Mouse (Mus musculus) cerebellum, adult 2 months (tissue): ENCODE measurements around the gene Cpeb1. TPM values are rescaled to one million over a fixed set of nuclear protein-coding genes. Genes with fewer than 3 reads are reported as not detected.

Experiments
- DNase-seq, 2 experiments: peaks; one replicate each; pipeline ENCODE4 v3.0.0; 2021
- H3K27ac ChIP-seq: fragments of 200-500 bp; 2 replicates; pipeline ENCODE4 v1.5.1; 2012; ENCODE audit warnings: low read length, control low read depth, inconsistent platforms; ENCODE audit not compliant: insufficient read depth
- H3K27me3 ChIP-seq: fragments of 200-500 bp; 2 replicates; pipeline ENCODE4 v1.6.1; 2012; ENCODE audit warnings: inconsistent platforms, mild to moderate bottlenecking, low read length, moderate library complexity; ENCODE audit not compliant: control insufficient read depth, insufficient read depth
- H3K4me1 ChIP-seq: fragments of 200-500 bp; 2 replicates; pipeline ENCODE4 v1.6.1; 2011; ENCODE audit warnings: low read length; ENCODE audit not compliant: control insufficient read depth, insufficient read depth
- H3K4me3 ChIP-seq: fragments of 200-500 bp; replicated peaks from 2 replicates; pipeline ENCODE3; 2011; ENCODE audit warnings: mild to moderate bottlenecking, low read depth, low read length, control low read depth; ENCODE audit not compliant: insufficient read depth
- CTCF ChIP-seq: fragments of 200-500 bp; IDR thresholded peaks from 2 replicates; pipeline ENCODE4 v1.5.1; 2011; ENCODE audit warnings: low read depth, mild to moderate bottlenecking, control low read depth, low read length, moderate library complexity, borderline replicate concordance; ENCODE audit not compliant: insufficient read depth
- POLR2A ChIP-seq: fragments of 200-500 bp; IDR thresholded peaks from 2 replicates; pipeline ENCODE4 v1.6.1; 2011; ENCODE audit warnings: low read length, control low read depth, borderline replicate concordance; ENCODE audit not compliant: insufficient read depth
- WGBS: fragments of 180-500 bp; shearing (Covaris S2); methylation state at CpG from one replicate; pipeline ENCODE4 v1.1.7; 2018; 5-methylcytosine and 5-hydroxymethylcytosine counted together
- polyA plus RNA-seq: library from polyadenylated mRNA; depleted of rRNA; stranded (reverse); fragments of >200 nt; gene quantifications from 2 replicates; pipeline ENCODE4 v1.2.3, GENCODE M21; 2012

The Cpeb1 gene
- polyA plus RNA-seq, 1 experiment: 89.6 TPM

DNA sequence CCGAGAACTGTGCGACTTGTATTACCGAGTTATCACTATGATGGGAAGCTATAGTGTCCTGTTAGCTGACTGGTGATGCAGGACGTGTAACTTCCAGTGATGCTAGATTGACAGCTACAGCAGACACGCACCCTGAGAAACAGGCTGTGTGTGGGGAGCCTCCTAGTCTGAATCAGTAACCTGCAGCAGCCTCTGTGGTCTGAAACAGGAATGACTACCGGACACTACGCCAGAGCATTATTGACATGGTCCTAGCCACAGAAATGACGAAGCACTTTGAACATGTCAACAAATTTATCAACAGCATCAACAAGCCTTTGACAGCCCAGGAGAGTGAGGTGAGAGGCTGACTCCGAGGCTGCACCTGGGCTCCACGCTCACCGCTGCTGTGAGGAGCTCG lies 129.2 kb downstream of the Cpeb1 start:
- H3K4me3 ChIP-seq: no peak overlapping the region
- no peak for TF ChIP-seq POLR2A
- TF ChIP-seq CTCF: no peak
- no peak overlapping the region for H3K27ac ChIP-seq
- no peaks in the 10 kb centered on the region for H3K27me3 ChIP-seq
- DNase-seq: no peak
- 92% methylated on average over 12 of the region's 12 CpGs for WGBS
- 0 out of 2 replicates have a peak, but pooled peaks cover 3% of the 10 kb centered on the region for H3K4me1 ChIP-seq

DNA sequence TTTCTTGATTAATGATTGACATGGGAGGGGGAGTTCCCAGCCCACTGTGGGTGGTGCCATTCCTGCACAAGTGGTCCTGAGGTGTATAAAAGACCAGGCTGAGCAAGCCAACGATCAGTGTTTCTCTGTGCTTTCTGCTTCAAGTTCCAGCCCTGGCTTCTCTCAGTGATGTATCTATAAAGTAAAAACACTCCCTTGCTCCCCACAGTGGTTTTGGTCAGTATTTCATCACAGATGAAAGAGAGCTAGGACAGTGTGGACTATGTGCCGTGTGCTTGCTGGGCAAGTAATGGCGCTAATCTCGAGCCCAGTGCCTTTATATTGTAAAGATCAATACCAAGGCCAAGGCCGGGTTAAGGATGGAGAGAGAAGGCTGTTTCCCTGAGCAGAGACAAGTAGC lies 133.5 kb downstream of the Cpeb1 start:
- H3K27ac ChIP-seq: no peak overlapping the region
- H3K27me3 ChIP-seq: no peaks in the 10 kb centered on the region
- 71% methylated on average over 5 of the region's 5 CpGs for WGBS
- TF ChIP-seq POLR2A (no peak), CTCF (no peak)
- H3K4me3 ChIP-seq: no peak overlapping the region
- DNase-seq: no peak
- H3K4me1 ChIP-seq: no peaks in the 10 kb centered on the region

DNA sequence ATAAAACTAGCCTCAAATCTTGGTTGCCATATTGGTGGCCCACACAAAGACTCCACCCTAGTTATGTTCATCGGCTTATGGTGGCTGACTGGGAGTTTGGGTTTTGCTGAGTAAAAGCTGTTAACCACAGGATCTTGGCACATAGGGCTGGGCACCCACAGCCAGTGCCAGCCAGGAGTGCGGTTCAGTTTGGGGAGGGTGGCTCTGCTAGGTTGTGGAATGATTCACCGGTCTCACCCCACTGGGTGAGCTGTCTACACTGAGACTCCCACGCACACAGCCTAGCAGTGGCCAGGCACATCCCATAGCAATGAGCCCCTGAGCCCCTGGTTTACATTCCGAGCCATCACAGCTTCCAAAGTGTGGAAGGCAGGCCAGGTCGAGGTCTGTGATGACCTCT lies 135.5 kb downstream of the Cpeb1 start:
- no peak for DNase-seq
- TF ChIP-seq CTCF (no peak), POLR2A (no peak)
- 83% methylated on average over 6 of the region's 6 CpGs for WGBS
- no peak overlapping the region for H3K27ac ChIP-seq
- H3K4me1 ChIP-seq: no peaks in the 10 kb centered on the region
- H3K4me3 ChIP-seq: no peak overlapping the region
- no peaks in the 10 kb centered on the region for H3K27me3 ChIP-seq

DNA sequence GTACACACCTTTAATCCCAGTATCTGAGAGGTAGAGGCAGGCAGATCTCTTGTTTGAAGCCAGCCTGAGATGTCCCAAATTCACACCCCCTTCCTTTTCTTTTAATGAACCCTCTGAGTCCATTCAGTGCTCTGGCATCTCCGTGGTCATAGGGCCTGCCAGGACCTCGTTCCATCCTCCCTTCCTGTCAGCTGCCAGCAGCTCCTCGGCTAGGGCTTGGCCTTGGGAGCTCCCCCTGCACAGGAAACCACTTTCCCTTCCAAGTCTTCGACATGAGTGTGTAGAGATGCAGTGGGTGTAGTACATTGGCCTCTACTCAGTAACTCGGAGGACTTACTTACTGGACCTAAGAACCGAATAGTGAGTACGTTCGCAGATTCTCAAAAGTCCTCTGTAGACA lies 139.7 kb downstream of the Cpeb1 start:
- no peak overlapping the region for H3K4me3 ChIP-seq
- no peaks in the 10 kb centered on the region for H3K27me3 ChIP-seq
- no peak overlapping the region for H3K27ac ChIP-seq
- no peak for DNase-seq
- 44% methylated on average over 8 of the region's 8 CpGs for WGBS
- TF ChIP-seq POLR2A: no peak
- no peak for TF ChIP-seq CTCF
- H3K4me1 ChIP-seq: no peaks in the 10 kb centered on the region

DNA sequence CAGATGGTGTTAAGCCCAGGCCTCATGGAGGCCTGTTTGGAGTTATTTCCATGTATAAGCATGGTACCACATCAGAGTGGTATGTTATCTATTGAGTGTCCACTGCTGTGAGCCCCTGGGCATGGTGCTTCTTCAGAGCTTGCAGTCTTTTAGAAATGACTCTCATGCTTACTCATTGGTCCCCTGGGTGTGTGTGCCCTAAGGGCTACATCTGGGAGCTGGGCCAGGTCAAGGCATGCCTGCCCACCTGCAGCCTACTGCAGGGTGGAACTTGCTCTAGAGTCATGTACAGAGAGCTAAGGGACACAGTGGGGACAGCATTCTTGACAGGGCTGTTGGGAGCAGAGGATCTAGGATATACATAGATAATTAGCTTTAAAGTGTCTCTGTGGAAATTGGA lies 143.7 kb downstream of the Cpeb1 start:
- TF ChIP-seq CTCF (no peak), POLR2A (no peak)
- Histone ChIP-seq H3K4me3 (no peak overlapping the region), H3K27me3 (no peaks in the 10 kb centered on the region)

DNA sequence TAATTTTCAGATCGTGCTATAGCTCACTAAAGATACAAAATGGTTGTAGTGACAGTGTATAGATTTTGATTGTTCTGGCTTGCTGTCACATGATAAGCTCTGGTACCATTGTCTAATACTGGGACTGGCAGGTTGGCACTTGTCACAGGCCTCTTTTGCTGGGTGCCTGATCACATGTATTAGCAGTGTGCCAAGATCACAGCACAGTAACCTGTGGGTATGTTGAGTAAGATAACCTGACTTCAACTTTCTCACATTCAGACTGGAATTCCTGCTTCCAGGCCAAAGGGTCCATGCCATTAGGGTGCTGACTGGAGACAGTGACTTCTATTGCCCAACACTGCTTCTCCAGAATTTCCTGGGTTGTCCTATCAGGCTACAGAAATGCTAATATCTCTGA lies 144.1 kb downstream of the Cpeb1 start:
- no peak overlapping the region for H3K4me3 ChIP-seq
- no peaks in the 10 kb centered on the region for H3K27me3 ChIP-seq
- no peak for TF ChIP-seq CTCF
- TF ChIP-seq POLR2A: no peak
- no peak for DNase-seq
- no peak overlapping the region for H3K27ac ChIP-seq
- WGBS: 93% methylated on average over 1 of the region's 1 CpGs
- no peaks in the 10 kb centered on the region for H3K4me1 ChIP-seq

More for the DNA sequence above, 143.7 kb downstream of the Cpeb1 start:
- Histone ChIP-seq H3K4me1 (no peaks in the 10 kb centered on the region), H3K27ac (no peak overlapping the region)
- no peak for DNase-seq

DNA sequence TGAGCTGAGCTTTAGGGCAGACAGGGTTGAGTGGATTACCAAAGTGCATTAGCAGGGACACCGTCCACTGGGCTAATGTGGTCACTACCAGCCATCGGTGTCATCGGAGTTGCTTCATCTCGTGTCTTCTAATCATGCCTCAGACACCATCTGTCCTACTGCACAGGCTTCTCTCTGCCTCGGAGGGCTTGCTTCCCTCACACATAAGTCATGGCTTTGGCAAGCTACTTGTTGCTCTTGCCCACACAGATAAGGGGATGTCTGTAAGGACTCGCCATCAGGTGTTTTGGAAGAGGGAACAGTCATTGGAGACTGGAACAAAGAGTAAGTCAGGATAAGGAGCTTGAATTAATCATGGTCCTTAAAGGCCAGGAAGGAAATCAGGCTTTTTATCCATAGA lies 146.0 kb downstream of the Cpeb1 start:
- Histone ChIP-seq H3K27ac (0 out of 2 replicates have a peak overlapping the region, but pooled peaks have one; percentile 5), H3K27me3 (no peaks in the 10 kb centered on the region), H3K4me1 (no peaks in the 10 kb centered on the region), H3K4me3 (no peak overlapping the region)
- TF ChIP-seq CTCF (no peak), POLR2A (no peak)
- 77% methylated on average over 6 of the region's 6 CpGs for WGBS
- no peak for DNase-seq

DNA sequence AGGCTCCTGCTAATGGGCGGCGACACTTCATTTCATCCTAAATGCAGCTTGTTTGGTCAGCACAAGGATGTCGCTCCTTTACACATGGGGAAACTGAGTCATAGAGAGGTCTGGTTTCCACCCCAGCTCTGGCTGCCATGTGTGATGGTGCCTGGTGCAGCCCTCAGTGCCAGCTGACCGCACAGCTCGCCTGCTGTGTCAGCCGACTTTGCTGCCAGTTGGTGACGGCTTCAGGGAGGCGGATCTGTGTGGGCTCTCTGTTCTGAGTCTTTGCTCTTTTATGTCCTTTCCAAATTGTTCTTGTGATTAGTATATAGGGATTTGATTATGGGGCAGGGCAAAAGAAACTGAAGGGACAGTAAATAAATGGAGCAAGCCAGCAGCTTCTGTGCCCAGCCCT lies 147.5 kb downstream of the Cpeb1 start:
- peak overlapping the region; percentile 1; the same call in 1 of the 2 replicates for H3K27ac ChIP-seq
- no peak overlapping the region for H3K4me3 ChIP-seq
- 45% methylated on average over 8 of the region's 8 CpGs for WGBS
- TF ChIP-seq POLR2A (no peak), CTCF (no peak)
- no peaks in the 10 kb centered on the region for H3K4me1 ChIP-seq
- DNase-seq: peak in 1 of 2 experiments; percentile 27
- H3K27me3 ChIP-seq: no peaks in the 10 kb centered on the region
